Mouse (Mus musculus) forebrain, embryonic 13.5 days (tissue): ENCODE results near the gene Slc6a2. TPM values are rescaled to one million over a fixed set of nuclear protein-coding genes. Genes with fewer than 3 reads are reported as not detected.

Experiments used
- ATAC-seq: fragments of 200-750 bp; cut with Nextera tagmentation; 2 replicates; pipeline ENCODE4 v1.8.0; 2017
- H3K27ac ChIP-seq: fragments of 300-500 bp; sonication (generic); 2 replicates; pipeline ENCODE4 v1.5.1; 2015; ENCODE audit warnings: inconsistent platforms, mild to moderate bottlenecking, moderate library complexity
- H3K27me3 ChIP-seq: fragments of 300-500 bp; sonication (generic); 2 replicates; pipeline ENCODE4 v1.6.1; 2015; ENCODE audit warnings: mild to moderate bottlenecking, inconsistent platforms
- H3K36me3 ChIP-seq: fragments of 300-500 bp; sonication (generic); 2 replicates; pipeline ENCODE4 v1.6.1; 2015; ENCODE audit warnings: mild to moderate bottlenecking, inconsistent platforms; ENCODE audit not compliant: poor library complexity, severe bottlenecking
- H3K4me1 ChIP-seq: fragments of 300-500 bp; sonication (generic); 2 replicates; pipeline ENCODE4 v1.6.1; 2015; ENCODE audit warnings: inconsistent platforms
- H3K4me2 ChIP-seq: fragments of 300-500 bp; sonication (generic); 2 replicates; pipeline ENCODE4 v1.6.1; 2015; ENCODE audit warnings: inconsistent platforms, mild to moderate bottlenecking, moderate library complexity
- H3K4me3 ChIP-seq: fragments of 300-500 bp; sonication (generic); 2 replicates; pipeline ENCODE4 v1.5.1; 2015; ENCODE audit warnings: mild to moderate bottlenecking, inconsistent platforms
- H3K9ac ChIP-seq: fragments of 300-500 bp; sonication (generic); 2 replicates; pipeline ENCODE4 v1.6.1; 2015; ENCODE audit warnings: mild to moderate bottlenecking, inconsistent platforms
- H3K9me3 ChIP-seq: fragments of 300-500 bp; sonication (generic); replicated peaks from 2 replicates; pipeline ENCODE4 v1.6.1; 2016; ENCODE audit warnings: inconsistent platforms
- WGBS: fragments of 180-500 bp; shearing (Covaris S2); methylation state at CpG from one replicate; pipeline ENCODE4 v1.1.7; 2015; 5-methylcytosine and 5-hydroxymethylcytosine counted together
- polyA plus RNA-seq: library from polyadenylated mRNA; unstranded; fragments of >200 nt; fragmentation: Nextera tagmentation; extraction: Ambion mirVana; gene quantifications from 2 replicates; pipeline ENCODE4 v1.2.1, GENCODE M21; 2015

Slc6a2 gene
- polyA plus RNA-seq, result not detected in 2 replicates

DNA sequence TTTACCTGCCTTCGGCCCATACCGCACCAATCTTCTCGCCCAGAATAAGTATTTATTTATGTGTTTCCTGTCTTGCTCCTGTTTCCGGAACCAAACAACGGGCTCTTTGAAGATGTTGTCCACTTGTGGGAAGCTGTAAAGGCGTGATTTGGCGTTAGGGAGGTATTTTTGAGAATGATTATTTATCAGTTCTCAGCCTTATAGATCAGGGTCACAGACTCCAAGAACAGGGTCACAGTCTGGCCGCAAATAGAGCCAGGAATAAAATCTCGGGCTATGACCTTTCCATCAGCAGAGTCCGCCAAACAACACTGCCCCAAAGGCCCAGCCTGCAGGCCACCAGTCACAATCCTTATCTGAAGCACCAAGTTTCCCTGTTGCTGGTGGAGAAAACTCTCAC is at the start of gene Slc6a2:
TSS of gene Slc6a2 (plus strand) at position 301 of the 400 bp plus-strand sequence.
- 75% methylated on average over 10 of the region's 10 CpGs for WGBS
- H3K27me3 ChIP-seq, result peaks cover 63% of the 10 kb centered on the region
- no peak within 1 kb of the TSS for H3K27ac ChIP-seq
- H3K4me2 ChIP-seq, result peak within 1 kb of the TSS; percentile 64
- H3K36me3 ChIP-seq, result no peaks in the 10 kb centered on the region
- peaks cover 11% of the 10 kb centered on the region for H3K4me1 ChIP-seq
- peak within 1 kb of the TSS; percentile 37 for H3K4me3 ChIP-seq
- peak within 1 kb of the TSS; percentile 10; the same call in 1 of the 2 replicates for H3K9ac ChIP-seq
- H3K9me3 ChIP-seq, result no peaks in the 10 kb centered on the region
- ATAC-seq, result no peak

DNA sequence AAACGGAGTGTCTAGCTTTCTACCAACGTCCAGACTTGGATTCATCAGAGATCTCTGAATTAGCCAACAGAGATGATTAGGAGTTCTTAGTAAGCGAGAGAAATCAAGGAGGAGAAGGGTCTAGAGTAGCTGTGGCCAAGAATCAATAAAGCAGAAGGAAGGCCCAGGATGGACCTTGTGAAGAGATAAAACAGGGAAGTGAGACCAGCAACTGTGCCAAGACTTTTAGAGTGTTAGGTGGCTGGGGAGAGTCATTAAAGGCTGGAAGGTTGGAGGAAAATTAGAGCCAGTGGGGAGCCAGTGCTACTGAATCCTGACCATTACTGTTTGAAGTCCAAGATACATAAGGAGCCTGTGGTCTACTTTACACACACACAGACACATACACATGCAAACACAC is 48.4 kb upstream of the Slc6a2 start:
- Histone ChIP-seq H3K4me3 (no peak overlapping the region), H3K4me2 (no peak overlapping the region), H3K36me3 (no peaks in the 10 kb centered on the region), H3K9ac (no peak overlapping the region), H3K4me1 (no peaks in the 10 kb centered on the region), H3K27me3 (no peaks in the 10 kb centered on the region), H3K27ac (no peak overlapping the region), H3K9me3 (no peaks in the 10 kb centered on the region)
- WGBS, result 77% methylated on average over 3 of the region's 3 CpGs
- no peak for ATAC-seq

DNA sequence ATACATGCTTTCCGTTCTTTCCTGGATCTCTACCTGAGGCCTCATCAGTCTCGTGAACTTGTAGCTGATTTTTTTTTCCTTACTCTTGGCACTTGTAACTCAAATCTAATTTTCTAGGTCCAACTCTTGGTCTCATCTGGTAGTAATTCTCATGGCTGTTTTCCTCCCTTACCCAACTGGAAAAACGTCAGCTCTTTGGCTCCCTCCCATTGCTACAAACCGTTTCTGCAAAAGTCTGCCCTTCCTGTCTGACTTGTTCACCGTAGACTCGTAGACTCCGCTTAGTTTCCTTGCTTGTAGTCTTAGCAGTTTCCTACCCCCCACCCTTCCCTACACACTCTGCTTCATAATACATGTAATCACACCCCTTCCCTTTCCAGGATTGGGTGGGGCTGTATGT is 46.5 kb upstream of the Slc6a2 start:
- Histone ChIP-seq H3K9me3 (no peaks in the 10 kb centered on the region), H3K4me2 (no peak overlapping the region), H3K27me3 (no peaks in the 10 kb centered on the region), H3K36me3 (no peaks in the 10 kb centered on the region), H3K27ac (no peak overlapping the region), H3K9ac (no peak overlapping the region), H3K4me3 (no peak overlapping the region), H3K4me1 (no peaks in the 10 kb centered on the region)
- 92% methylated on average over 7 of the region's 7 CpGs for WGBS
- ATAC-seq, result no peak

DNA sequence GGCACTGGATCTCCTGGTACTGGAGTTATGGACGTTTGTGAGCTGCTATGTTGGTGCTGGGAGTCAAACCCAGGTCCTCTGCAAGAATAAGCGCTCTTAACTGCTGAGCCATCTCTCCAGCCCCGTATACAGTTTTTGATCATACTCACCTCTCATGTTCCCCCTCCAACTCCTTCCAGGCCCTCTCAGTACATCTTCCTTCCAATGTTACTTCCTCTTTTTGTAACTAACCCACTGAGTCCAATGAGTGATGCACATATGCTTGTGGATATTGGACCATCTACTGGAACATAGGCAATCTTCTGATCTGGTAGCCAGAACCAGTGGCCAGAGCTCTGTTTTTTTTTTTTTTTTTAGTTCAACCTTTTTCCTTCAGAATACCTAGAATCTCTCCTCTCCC is 43.8 kb upstream of the Slc6a2 start:
- H3K27ac ChIP-seq, result no peak overlapping the region
- no peaks in the 10 kb centered on the region for H3K36me3 ChIP-seq
- no peaks in the 10 kb centered on the region for H3K9me3 ChIP-seq
- no peaks in the 10 kb centered on the region for H3K4me1 ChIP-seq
- 84% methylated on average over 3 of the region's 3 CpGs for WGBS
- no peak overlapping the region for H3K4me2 ChIP-seq
- no peak overlapping the region for H3K9ac ChIP-seq
- H3K27me3 ChIP-seq, result no peaks in the 10 kb centered on the region
- H3K4me3 ChIP-seq, result no peak overlapping the region
- no peak for ATAC-seq

DNA sequence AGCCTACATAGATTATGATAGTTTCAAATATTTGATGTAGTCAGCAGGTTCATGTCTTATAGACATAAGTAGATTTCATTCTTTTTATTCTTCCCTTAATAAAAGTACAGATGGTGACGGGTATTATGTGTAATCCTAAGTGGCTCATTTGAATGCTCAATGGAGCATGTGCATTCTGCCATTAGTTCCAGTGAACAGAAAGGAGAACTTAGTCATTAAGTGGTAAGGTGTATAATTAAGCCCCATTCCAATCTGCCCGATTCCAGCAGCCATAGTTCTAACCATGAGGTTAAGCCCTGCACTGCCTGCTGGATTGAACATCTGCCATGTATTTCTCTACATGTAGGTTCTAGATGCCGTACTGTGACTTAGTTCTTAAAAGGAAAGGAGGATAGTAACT is 38.1 kb upstream of the Slc6a2 start:
- no peak for ATAC-seq
- 51% methylated on average over 3 of the region's 3 CpGs for WGBS
- Histone ChIP-seq H3K4me1 (no peaks in the 10 kb centered on the region), H3K4me2 (no peak overlapping the region), H3K27me3 (no peaks in the 10 kb centered on the region), H3K36me3 (no peaks in the 10 kb centered on the region), H3K9ac (no peak overlapping the region), H3K4me3 (no peak overlapping the region), H3K9me3 (no peaks in the 10 kb centered on the region), H3K27ac (no peak overlapping the region)

DNA sequence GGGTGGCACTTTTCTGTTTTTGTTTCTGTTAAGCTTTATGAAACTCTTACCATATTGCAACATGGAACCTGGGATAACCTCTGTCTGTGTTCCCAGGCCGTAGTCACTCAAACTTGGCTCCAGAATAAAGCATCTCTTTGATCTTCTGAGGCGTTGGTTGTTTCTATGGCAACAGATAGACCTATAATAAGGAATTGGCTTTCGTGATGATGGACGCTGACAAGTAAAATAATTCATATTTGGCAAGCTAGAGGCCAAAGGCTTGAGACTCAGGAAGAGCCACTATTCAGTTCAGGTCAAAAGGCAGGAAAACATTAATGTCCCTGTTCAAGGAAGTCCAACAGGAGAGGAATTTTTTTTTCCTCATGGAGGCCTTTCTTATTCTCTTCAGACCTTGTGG is 30.9 kb upstream of the Slc6a2 start:
- Histone ChIP-seq H3K27ac (no peak overlapping the region), H3K4me3 (no peak overlapping the region), H3K36me3 (no peaks in the 10 kb centered on the region), H3K4me2 (no peak overlapping the region), H3K27me3 (no peaks in the 10 kb centered on the region), H3K9me3 (no peaks in the 10 kb centered on the region), H3K9ac (no peak overlapping the region), H3K4me1 (no peaks in the 10 kb centered on the region)
- WGBS, result 80% methylated on average over 4 of the region's 4 CpGs
- ATAC-seq, result no peak

DNA sequence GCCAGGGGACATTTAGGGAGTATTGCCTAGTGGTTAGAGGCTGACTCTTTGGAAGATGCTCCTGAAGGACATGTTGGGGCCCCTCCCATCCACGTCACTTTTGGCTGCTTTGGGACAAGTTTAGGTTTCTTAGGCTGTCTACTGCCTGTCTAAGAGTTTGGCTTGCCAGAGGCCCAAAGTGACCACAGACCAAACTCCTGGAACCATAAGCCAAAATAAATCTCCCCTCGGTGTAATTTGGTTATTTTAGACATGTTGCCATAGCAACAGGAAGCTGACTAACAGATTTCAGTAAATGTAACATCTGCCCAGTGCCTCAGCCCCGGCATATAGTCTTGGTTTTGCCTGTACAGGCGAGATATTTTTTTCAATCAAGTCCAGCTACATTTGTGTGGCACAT is 21.8 kb upstream of the Slc6a2 start:
- Histone ChIP-seq H3K4me2 (no peak overlapping the region), H3K36me3 (no peaks in the 10 kb centered on the region), H3K9me3 (no peaks in the 10 kb centered on the region; the same call in 1 of the 2 replicates), H3K27me3 (no peaks in the 10 kb centered on the region), H3K9ac (no peak overlapping the region), H3K4me3 (no peak overlapping the region), H3K27ac (no peak overlapping the region), H3K4me1 (no peaks in the 10 kb centered on the region)
- WGBS, result 80% methylated on average over 4 of the region's 4 CpGs
- ATAC-seq, result no peak

DNA sequence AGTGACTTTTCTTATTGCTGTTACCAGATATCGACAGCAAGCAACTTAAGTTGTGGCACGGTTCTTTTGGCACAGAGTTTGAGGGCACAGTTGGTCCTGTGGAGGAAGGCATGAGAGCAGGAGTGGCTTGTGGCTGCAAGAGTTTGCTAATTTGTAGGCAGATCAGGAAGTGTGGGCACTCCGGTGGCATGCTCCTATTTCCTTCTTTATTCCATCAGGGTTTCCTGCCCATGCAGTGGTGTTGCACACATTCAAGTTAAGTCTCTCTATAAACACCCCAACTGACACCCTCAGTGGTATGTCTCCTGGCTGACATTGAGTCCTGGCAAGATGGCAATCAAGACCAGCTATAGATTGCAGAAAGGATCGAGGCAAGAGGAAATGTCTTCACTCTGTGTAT is 10.8 kb upstream of the Slc6a2 start:
- H3K9ac ChIP-seq, result no peak overlapping the region
- no peak overlapping the region for H3K27ac ChIP-seq
- no peaks in the 10 kb centered on the region for H3K27me3 ChIP-seq
- no peaks in the 10 kb centered on the region for H3K36me3 ChIP-seq
- 91% methylated on average over 4 of the region's 4 CpGs for WGBS
- H3K4me2 ChIP-seq, result no peak overlapping the region
- H3K4me1 ChIP-seq, result no peaks in the 10 kb centered on the region
- no peaks in the 10 kb centered on the region for H3K9me3 ChIP-seq
- H3K4me3 ChIP-seq, result no peak overlapping the region
- ATAC-seq, result no peak

DNA sequence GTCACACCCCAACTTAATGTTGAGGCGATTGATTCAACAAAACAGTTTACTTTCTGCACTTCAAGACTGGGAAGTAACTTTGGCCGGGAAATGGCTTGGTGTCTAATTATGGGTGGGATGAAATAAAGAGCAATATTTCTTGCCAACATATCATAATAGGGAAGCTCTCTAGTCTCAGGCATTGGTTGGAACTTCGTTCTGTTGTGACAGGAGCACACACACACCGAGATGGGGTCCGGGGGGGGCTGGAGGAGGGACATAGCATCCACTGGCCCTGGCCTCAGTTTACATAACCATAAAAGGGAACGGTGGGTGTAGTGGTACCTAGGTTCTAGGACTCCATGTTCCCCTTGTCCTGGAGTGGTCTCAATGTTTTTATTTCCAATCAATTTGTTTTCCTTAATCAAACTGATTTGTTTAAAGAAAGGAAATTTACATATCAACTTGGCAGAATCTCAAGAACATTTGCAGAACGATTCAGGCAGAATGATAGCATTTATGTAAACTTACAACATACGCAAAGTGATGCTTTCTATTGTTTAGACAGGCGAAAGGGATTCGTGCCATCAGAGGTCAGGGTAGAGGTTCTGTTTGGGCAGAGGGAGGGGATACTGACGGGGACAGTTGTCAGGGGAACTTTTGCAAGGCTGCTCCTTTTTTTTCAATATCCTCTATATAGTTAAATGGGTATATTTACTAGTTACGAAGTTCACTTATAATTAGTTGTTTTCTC is 9.1 kb upstream of the Slc6a2 start:
- H3K4me1 ChIP-seq, result no peaks in the 10 kb centered on the region
- H3K36me3 ChIP-seq, result no peaks in the 10 kb centered on the region
- H3K4me2 ChIP-seq, result no peak overlapping the region
- H3K27ac ChIP-seq, result no peak overlapping the region
- ATAC-seq, result no peak
- no peaks in the 10 kb centered on the region for H3K9me3 ChIP-seq
- no peaks in the 10 kb centered on the region for H3K27me3 ChIP-seq
- 79% methylated on average over 12 of the region's 12 CpGs for WGBS
- H3K9ac ChIP-seq, result no peak overlapping the region
- H3K4me3 ChIP-seq, result no peak overlapping the region

DNA sequence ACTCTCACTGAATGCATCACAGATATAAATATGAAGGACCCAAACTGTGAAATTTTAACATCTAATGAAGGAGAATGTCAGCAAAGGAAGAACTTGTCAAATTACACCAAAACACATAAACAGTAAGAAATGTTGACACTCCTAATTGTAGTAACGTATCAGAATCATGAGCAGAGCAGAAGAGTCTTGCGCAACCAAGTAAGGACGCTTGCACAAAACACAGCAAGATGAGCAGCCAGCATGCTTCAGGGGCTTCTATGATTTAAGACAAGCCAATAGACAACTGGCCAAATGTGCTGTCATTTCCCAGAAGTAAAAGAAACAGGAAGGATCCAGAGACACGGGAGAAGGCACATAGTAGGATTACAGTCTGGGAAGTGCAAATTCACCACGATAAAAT is 5.8 kb upstream of the Slc6a2 start:
- ATAC-seq, result no peak
- Histone ChIP-seq H3K36me3 (no peaks in the 10 kb centered on the region), H3K4me2 (no peak overlapping the region), H3K27me3 (peaks cover 13% of the 10 kb centered on the region), H3K4me3 (no peak overlapping the region), H3K9ac (no peak overlapping the region), H3K9me3 (no peaks in the 10 kb centered on the region), H3K27ac (no peak overlapping the region), H3K4me1 (no peaks in the 10 kb centered on the region)
- 85% methylated on average over 5 of the region's 5 CpGs for WGBS

DNA sequence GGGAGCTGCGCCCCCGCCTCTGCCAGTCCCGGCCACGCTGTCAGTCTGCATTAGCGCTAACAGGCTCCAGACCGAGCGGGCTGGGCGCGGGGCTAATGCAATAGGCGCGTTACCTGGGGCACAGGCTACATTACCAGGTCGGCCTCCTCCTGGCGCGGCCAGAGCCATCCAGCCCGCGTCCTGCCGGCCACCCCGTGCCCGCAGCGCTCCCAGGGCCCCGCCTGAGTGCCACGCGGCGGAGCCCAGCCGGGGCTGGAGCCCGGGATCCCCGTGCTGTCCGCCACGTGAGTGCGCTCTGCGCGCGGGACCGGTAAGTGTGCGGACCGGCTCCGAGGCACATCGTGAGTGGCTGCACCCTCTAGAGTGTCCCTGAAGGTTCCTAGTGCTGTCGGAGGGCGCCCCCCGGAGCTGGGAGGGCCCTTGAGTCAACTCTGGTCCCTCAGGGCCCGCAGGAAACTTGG is 602 bp downstream of the Slc6a2 start:
- ATAC-seq, result no peak
- WGBS, result under 1% methylated on average over 42 of the region's 42 CpGs
- Histone ChIP-seq H3K9me3 (no peaks in the 10 kb centered on the region), H3K4me3 (peak overlapping the region; percentile 37), H3K36me3 (no peaks in the 10 kb centered on the region), H3K4me1 (peaks cover 11% of the 10 kb centered on the region), H3K9ac (peak overlapping the region; percentile 10; the same call in 1 of the 2 replicates), H3K27me3 (peaks cover 63% of the 10 kb centered on the region), H3K27ac (no peak overlapping the region), H3K4me2 (peak overlapping the region; percentile 64)

DNA sequence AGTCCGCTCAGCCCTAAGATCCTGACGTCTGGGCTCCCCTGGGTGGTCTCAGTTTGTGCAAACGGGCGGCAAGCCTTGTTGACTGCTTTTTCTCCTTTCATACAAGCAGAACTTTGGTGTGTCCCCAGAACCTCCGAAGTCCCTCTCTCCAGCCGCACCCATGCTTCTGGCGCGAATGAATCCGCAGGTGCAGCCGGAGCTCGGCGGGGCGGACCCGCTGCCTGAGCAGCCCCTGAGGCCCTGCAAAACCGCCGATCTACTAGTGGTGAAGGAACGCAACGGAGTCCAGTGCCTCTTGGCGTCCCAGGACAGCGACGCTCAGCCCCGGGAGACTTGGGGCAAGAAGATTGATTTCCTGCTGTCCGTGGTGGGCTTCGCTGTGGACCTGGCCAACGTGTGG is 1.2 kb downstream of the Slc6a2 start:
- peaks cover 11% of the 10 kb centered on the region for H3K4me1 ChIP-seq
- 1% methylated on average over 25 of the region's 25 CpGs for WGBS
- H3K4me2 ChIP-seq, result peak overlapping the region; percentile 64
- ATAC-seq, result no peak
- H3K9ac ChIP-seq, result no peak overlapping the region
- peaks cover 63% of the 10 kb centered on the region for H3K27me3 ChIP-seq
- no peaks in the 10 kb centered on the region for H3K36me3 ChIP-seq
- peak overlapping the region; percentile 37 for H3K4me3 ChIP-seq
- no peak overlapping the region for H3K27ac ChIP-seq
- H3K9me3 ChIP-seq, result no peaks in the 10 kb centered on the region

DNA sequence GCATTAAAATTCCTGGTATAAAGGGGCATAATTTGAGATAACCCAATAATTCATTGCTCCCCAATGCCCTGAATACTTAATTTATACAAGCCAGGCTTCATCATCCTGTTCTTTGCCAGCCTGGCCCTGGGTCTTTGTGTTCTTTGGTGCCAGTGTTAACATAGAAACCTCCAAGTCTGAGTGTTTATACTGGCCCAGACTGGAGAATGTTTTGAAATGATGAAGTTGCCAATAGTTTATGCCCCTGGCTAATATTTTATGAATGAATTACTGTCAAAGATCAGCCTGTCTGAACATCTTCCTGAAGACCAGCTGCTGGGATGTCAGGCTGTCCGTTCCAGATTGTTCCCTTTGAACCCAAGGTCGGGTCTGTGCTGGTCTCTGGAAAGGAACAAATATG is 4.7 kb downstream of the Slc6a2 start:
- H3K27ac ChIP-seq, result no peak overlapping the region
- no peak overlapping the region for H3K4me3 ChIP-seq
- WGBS, result 79% methylated on average over 2 of the region's 2 CpGs
- H3K27me3 ChIP-seq, result peaks cover 45% of the 10 kb centered on the region
- no peak overlapping the region for H3K4me2 ChIP-seq
- no peaks in the 10 kb centered on the region for H3K9me3 ChIP-seq
- no peak for ATAC-seq
- no peaks in the 10 kb centered on the region for H3K36me3 ChIP-seq
- H3K4me1 ChIP-seq, result peaks cover 11% of the 10 kb centered on the region
- no peak overlapping the region for H3K9ac ChIP-seq
